Mouse (Mus musculus) thymus, postnatal 10 days (tissue): Measurements from ENCODE around the gene Dguok.

Experiments
- DNase-seq, 2 experiments: peaks; one replicate each; pipeline ENCODE4 v3.0.0; 2021; ENCODE audit warnings: low spot score in 2 of 2

The Dguok gene

DNA sequence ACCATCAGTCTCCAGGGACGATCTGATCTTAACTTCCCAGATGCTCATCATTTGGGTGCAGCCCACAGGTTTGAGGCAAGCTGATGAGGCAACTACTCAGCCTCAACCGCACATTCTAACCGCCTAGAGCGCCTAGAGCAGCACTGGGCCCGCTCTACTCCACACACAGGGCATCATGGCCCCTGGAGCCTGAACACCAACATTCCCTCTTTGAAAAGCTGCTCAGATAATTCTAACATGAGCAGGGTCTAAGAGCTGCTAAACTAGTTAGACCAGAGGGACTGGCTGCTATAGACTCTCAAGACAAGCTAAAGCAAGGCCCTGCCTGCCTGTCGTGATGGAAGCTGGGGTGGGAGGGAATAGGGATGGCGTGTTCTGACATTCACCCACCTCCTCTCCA is 73.8 kb downstream of the Dguok start:
- no peak for DNase-seq
